Mouse (Mus musculus) cerebellum, adult 9-11 months (tissue): Measurements from ENCODE around the gene Tmco4.

Source experiments
- DNase-seq: peaks from one replicate; pipeline ENCODE4 v3.0.0; 2022

Gene Tmco4

GRCm38 (mm10) chr4:139024379-139024778 is 51.7 kb downstream of the Tmco4 start:
- DNase-seq: peak; percentile 34

DNA sequence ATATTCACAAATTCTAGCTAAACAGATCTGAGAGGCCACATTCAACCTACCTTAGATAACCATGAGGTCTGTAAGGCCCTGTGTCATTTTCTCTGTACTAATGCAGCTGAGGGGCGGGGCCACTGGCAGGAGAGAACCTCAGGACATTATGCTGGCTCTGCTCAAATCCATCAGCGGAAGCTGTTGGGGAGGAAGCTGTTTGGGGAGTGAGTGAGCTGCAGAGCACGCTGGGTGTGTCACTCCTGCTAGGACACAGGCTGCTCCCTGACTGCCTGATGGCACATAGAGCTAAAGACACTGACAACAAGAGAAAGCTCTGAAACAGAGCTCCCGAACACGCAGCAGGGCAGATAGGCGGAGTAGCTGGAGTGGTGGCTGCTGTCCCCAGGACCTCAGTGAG is 58.0 kb downstream of the Tmco4 start:
- no peak for DNase-seq

- no peak for DNase-seq
Observed at GRCm38 (mm10) chr4:139032521-139032920, 59.8 kb downstream of the Tmco4 start.

GRCm38 (mm10) chr4:139033263-139034009 is 60.7 kb downstream of the Tmco4 start:
- no peak for DNase-seq

GRCm38 (mm10) chr4:139034010-139034367 is 61.3 kb downstream of the Tmco4 start:
- no peak for DNase-seq

DNA sequence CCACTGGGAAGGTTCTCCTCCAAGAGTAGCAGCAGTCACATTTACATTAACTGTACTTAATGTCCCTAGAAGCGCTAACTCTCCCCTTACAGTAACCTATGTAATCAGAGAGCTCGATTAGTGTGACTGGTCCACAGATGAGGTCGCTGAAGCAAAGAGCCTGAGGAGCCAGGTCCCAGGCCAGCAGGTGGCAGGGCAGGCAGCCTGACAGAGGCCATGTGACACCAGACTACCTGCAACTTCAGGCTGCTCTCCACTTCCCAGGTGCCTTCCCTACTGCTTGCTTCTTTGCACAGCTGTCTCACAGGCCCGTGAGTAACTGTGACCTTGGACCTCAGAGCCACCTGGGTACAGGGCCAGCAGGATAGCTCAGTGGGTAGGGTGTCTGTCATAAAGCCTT is 61.9 kb downstream of the Tmco4 start:
- DNase-seq: no peak

DNA sequence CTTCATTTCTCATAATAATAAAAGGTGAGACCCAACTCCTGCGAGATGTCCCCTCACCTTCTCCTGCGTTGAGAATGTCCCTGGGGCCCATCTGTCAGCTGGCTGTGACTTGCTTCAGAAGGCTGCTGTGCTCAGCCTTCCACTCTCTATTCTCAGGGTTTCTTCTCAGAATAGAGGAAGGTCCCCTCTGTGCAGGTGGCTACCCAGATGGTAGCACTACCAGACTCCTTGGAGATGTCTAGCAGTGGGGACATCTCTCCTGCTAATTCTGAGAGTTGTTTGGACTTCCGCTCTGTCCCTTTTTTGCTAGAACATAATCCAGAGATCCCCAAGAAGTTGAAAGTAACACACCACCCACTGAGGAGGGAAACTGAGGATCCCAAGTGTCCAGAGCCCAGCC is 62.3 kb downstream of the Tmco4 start:
- no peak for DNase-seq

DNA sequence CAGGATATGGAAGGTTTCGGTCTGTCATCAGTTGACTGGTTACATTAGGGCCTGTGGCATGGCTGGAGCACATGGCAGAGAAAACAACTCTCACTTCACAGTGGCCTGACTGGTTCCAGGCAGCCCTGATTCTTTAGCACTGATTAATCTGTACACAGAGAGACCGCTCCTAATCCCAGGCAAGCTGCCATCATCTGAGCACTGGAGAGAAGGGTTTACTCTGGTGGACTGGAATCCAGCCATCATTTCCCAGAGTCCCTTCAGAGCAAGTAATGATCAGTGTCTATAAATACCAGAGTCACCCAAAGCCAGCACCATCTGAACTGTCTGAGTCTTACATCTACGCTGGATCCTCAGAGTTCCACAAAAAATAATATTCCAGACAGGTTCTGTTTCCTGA is 63.1 kb downstream of the Tmco4 start:
- no peak for DNase-seq

GRCm38 (mm10) chr4:139037795-139038607 is 65.3 kb downstream of the Tmco4 start:
- no peak for DNase-seq

DNA sequence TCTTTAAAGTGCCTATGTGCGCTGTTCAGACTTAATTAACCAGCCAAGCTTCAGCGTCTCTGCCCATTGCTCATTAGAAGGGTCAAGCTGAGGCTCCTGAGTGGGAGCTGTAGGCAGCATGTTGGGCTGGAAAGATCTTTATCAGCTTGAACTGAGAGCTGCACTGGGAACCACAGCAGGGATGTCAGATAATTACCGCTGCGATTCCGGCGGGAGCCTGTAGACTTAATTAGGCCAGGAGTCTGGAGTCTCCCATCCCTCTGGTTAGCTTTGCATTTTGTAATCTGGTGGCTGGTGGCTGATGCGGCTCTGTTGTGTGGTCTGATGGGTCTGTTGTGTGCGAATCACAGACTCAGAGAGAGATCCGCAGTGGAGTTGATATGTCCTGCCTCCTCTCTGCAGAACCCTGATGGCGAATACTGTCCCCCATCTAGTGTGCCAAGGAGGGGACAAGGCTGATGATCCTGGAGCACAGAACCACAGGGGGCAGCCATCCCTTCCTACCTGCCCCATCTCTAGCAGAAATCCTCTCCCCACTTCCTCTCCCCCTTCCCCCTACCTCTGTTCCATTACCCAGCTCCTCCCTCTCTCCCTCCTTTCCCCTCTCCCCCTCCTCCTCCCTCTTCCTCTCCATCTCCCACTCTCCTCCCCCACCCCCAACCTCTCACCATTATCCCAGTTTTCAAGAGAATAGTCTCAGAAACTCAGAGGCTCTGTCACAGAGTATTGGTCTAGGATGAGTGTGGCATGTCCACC is 67.6 kb downstream of the Tmco4 start:
- DNase-seq: no peak

- DNase-seq: no peak
Observed at GRCm38 (mm10) chr4:139042611-139043010, 69.9 kb downstream of the Tmco4 start.

GRCm38 (mm10) chr4:139043600-139043999 is 70.9 kb downstream of the Tmco4 start:
- DNase-seq: no peak

DNA sequence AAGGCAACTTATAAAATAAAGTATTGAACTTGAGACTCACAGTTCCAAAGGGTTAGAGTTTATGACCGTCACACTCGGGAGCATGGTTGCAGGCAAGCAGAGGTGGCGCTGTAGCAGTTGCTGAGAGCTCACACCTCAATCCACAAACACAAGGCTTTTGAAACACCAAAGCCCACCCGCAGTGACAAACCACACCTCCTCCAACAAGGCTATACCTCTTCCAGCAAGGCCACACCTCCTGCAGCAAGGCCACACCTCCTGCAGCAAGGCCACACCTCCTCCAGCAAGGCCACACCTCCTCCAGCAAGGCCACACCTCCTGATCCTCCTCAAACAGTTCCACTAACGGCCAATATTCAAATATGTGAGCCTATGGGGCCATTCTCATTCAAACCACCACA is 71.9 kb downstream of the Tmco4 start:
- DNase-seq: no peak

DNA sequence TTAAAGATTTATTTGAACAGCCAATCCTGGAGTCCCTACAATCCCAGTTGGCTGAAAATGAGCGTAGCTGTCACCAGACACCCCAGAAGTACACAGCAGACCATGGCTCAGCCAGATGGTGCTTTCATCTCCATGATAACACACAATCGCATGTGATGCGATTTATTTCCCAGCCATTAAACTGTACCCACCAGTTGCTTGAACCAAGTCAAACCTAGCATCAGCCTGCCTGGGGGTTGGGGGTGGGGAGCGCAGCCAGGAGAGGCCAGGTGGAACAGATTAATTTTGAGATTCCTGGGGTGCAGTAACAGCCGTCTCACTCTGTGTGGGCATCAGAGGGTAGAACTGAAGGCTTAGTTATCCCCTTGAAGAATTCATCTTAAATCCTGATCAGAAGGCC is 73.7 kb downstream of the Tmco4 start:
- no peak for DNase-seq

GRCm38 (mm10) chr4:139048518-139048917 is 75.8 kb downstream of the Tmco4 start:
- no peak for DNase-seq

- DNase-seq: no peak
Observed at GRCm38 (mm10) chr4:139052796-139053195, 80.1 kb downstream of the Tmco4 start.

- no peak for DNase-seq
Observed at GRCm38 (mm10) chr4:139053391-139053790, 80.7 kb downstream of the Tmco4 start.

GRCm38 (mm10) chr4:139054300-139054923 is 81.7 kb downstream of the Tmco4 start:
- DNase-seq: no peak

GRCm38 (mm10) chr4:139055336-139055735 is 82.6 kb downstream of the Tmco4 start:
- peak; percentile 58 for DNase-seq

DNA sequence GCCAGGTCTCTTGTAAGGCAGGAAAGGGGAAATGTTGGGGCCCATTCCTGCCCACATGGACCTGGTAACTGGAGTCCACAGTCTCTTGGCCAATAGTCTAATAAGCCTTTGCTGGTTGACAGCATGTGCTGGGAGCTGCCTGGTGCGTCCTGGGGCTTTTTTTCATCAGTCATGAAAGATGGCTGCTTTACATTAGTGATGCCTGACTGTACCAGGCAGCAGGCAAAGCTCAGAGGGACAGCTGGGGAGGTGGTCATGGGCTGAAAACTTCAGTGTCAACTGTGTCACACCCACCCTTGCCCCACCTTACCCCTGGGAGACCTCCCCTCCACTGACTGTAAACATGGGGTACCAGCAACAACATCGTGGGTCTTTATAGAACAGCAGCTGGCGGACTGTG is 83.1 kb downstream of the Tmco4 start:
- no peak for DNase-seq

DNA sequence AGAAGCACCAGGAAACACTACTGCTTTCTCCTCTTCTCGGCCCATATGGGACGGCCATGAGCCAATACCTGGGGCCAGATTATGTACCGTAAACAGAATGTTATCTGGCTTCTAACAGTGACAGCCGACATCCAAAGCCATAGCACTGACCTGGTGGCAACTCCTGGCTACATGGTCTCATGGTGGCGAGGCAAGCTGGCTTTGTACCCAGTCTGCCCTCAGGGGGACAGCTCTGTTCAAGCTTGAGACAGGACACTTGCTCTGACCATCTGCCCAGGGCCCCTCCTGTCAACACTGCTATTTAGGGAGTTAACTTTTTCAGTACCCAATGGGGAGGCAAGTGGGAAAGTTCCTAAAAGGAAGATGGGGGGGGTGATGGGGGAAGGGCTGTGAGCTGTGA is 84.6 kb downstream of the Tmco4 start:
- DNase-seq: no peak

DNA sequence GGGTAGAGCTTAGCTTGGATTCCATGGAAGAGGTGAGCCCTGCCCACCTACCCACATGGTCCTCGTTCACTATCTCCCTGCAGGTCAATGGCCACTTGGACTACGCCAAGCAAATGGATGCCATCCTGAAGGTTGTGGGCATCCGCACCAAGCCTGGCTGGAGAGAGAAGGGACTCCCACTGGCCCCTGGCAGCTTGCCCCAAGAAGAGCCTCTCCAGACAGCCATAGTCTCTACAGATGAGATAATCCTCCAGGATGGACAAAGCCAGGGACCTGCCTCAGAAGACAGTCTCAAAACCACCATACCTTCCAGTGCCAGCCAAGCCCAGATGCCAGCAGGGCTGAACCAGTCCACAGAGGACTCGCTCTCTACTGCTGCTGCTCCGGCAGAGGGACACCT is 85.3 kb downstream of the Tmco4 start:
- no peak for DNase-seq

DNA sequence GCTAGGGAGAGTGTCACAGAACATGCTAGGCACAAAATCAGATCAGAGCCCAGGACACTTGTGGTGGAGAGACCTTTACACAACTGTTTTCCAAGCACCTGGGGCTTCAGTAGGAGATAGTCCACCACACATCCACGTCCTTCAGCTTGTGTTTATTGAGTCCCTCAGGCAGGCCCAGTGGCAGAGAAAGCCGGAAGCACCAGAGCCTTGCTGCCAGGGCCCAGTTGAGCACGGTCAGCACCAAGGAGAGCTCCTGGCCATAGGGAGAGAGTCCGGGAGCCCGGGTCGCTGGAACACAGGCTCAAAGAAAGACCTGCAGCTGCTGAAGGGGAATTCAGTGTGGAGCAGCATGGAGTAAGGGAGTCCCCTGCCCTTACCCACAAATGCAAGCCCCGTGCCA is 86.9 kb downstream of the Tmco4 start:
- DNase-seq: no peak
